Mouse (Mus musculus): Measurements from ENCODE around the gene Bicc1.

Bicc1 gene

GRCm38 (mm10) chr10:71169811-71170210, 10.3 kb upstream of the Bicc1 start:
- in situ Hi-C loops (cut with MboI; ENCODE audit: low pct_unique_long_range_greater_than_20kb in 1 of 2, low sequenced_read_pairs in 2 of 2, unreplicated experiment in 1 of 2) = no loop called here

DNA sequence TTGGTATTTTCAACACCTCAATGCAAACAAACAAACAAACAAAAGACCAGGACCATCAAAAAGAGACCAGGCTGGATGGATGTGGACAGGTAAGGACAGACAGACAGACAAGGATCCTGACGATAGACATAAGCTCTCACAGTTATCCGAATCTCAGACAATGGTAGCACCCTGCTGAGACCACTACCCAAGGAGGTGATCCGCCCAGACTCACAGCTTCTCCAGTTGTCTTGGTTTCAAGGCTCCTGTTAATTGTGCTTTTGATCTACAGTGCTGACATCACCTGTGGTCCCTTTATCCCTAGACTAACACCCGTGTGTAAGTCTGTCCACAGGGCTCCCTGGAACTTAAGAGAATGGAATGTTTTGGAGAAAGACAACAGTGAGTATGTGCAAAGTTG, 9.7 kb upstream of the Bicc1 start:
- in situ Hi-C loops (cut with MboI; ENCODE audit: low pct_unique_long_range_greater_than_20kb in 1 of 2, low sequenced_read_pairs in 2 of 2, unreplicated experiment in 1 of 2) = no loop called here

DNA sequence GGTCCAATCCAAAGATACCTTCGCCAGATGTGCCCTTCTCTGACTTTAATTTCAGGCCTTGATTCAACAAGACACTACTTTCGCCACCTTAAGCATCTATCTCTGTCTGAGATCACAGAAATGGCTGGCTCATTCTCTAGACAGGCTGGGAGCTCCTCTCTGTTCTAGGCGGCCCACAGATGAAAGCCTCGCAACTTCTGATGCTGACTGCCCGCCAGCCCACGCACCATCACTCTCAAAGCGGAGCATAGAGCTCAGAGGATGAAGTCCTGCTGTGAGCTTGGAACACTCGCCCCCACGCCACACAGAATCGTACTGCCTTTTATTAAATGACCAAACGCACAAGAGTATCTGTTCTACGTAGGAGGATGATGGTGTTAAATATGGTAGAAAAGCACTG, 949 bp upstream of the Bicc1 start:
- in situ Hi-C loops (cut with MboI; ENCODE audit: low pct_unique_long_range_greater_than_20kb in 1 of 2, low sequenced_read_pairs in 2 of 2, unreplicated experiment in 1 of 2) = no loop called here

DNA sequence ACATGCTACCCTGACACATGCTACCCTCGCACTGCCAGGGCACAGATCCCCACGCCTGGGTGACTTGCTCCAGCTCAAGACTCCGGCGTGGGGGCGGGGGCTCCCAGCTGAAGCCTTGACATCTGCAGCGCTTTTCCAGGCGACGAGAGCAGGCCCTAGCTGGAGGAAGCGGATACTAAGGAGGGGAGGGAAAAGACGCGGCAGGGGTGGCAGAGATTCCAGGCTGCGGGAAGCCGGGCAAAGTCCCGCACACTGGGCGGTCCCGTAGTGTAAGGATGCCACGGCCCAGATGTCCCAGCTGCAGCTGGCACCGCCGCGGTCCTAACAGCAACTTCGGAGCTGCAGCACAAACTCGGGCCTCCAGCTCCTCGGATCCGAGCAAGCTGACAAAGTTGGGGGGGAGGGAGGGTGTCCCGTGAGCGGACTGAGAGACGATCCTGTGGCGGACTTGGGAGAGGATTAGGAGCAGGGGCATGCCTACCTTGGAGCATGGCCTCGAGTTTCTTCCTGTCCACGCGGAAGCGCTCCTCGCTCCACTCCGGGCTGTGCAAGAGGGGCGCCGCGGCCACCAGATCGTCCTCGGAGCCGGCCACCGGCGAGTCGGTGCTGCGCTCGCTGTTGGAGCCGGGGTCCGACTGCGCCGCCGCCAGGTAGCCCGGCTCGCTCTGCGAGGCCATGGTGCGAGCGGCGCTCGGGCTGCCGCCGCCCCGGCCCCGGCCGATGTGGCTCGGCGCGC, 392 bp downstream of the Bicc1 start:
- in situ Hi-C loops (cut with MboI; ENCODE audit: low pct_unique_long_range_greater_than_20kb in 1 of 2, low sequenced_read_pairs in 2 of 2, unreplicated experiment in 1 of 2) = no loop called here

DNA sequence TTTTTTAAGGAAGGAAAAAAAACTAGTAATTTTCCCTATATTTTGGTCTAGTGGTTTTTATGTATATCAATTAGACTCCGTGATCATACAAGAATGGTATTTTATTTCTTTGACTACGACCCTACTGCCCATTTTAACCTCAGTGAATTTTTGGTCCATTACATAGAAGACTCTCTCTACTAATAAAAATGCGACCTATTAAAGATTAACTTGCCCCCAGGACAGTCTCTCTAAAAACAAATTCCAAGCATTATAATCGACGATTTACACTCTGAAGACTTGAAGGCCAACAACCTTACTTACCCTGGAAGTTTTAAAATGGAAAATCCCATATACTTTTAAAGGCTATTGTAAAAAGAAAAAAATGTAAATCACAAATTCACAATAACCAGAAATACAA, 2.9 kb downstream of the Bicc1 start:
- in situ Hi-C loops (cut with MboI; ENCODE audit: low pct_unique_long_range_greater_than_20kb in 1 of 2, low sequenced_read_pairs in 2 of 2, unreplicated experiment in 1 of 2) = no loop called here

GRCm38 (mm10) chr10:71153610-71154009, 5.9 kb downstream of the Bicc1 start:
- in situ Hi-C loops (cut with MboI; ENCODE audit: low pct_unique_long_range_greater_than_20kb in 1 of 2, low sequenced_read_pairs in 2 of 2, unreplicated experiment in 1 of 2) = no loop called here

GRCm38 (mm10) chr10:71153138-71153537, 6.4 kb downstream of the Bicc1 start:
- in situ Hi-C loops (cut with MboI; ENCODE audit: low pct_unique_long_range_greater_than_20kb in 1 of 2, low sequenced_read_pairs in 2 of 2, unreplicated experiment in 1 of 2) = no loop called here

DNA sequence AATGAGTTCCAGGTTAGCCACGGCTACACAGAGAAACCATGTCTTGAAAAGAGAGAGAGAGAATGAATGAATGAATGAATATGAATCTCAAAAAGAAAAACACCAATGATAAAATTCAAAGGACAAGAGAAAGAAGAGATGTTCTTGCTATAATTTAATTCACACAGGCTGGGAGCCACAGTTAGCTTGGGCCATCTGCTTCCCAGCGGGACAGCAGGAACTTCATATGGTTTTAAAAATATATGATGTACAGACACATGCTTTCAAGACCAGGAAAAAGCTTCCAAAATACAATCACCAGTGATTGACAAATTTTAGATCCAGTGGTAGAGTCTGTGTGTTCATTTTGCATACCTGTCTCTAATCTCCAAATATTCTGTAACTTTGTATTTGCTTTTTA, 9.0 kb downstream of the Bicc1 start:
- in situ Hi-C loops (cut with MboI; ENCODE audit: low pct_unique_long_range_greater_than_20kb in 1 of 2, low sequenced_read_pairs in 2 of 2, unreplicated experiment in 1 of 2) = no loop called here

DNA sequence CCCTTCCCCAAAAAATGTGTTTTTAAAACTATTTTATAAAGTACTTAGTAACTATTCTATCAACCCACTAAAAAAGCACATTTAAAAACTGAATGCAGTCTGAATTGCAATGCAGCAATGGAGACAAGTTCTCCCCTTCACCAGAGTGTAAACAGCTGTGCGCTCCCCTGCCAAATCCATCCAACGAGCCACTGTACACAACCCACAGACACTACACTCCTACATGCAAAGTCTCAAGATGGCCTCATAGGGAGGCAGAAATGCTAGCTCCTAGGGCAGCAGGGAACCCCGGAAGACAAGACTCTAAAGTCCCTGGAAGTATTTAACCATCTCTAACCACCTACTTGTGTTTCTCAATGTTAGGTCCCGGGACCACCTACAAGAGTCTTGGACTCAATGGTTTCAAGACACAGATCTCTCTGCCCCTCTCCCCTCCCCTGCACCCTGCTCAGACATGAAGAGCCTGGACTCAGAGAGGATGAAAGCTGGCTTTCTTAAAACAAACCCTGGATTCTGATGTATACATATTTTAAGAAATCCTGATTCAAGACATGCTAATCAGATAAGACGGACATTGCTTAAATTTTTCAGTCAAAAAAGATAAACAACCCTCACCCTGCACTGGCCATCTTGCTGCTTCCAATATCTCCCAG, 10.4 kb downstream of the Bicc1 start:
- in situ Hi-C loops (cut with MboI; ENCODE audit: low pct_unique_long_range_greater_than_20kb in 1 of 2, low sequenced_read_pairs in 2 of 2, unreplicated experiment in 1 of 2) = no loop called here

GRCm38 (mm10) chr10:71148226-71148625, 11.3 kb downstream of the Bicc1 start:
- in situ Hi-C loops (cut with MboI; ENCODE audit: low pct_unique_long_range_greater_than_20kb in 1 of 2, low sequenced_read_pairs in 2 of 2, unreplicated experiment in 1 of 2) = no loop called here

GRCm38 (mm10) chr10:71146681-71147615, 12.6 kb downstream of the Bicc1 start:
- in situ Hi-C loops (cut with MboI; ENCODE audit: low pct_unique_long_range_greater_than_20kb in 1 of 2, low sequenced_read_pairs in 2 of 2, unreplicated experiment in 1 of 2) = no loop called here

DNA sequence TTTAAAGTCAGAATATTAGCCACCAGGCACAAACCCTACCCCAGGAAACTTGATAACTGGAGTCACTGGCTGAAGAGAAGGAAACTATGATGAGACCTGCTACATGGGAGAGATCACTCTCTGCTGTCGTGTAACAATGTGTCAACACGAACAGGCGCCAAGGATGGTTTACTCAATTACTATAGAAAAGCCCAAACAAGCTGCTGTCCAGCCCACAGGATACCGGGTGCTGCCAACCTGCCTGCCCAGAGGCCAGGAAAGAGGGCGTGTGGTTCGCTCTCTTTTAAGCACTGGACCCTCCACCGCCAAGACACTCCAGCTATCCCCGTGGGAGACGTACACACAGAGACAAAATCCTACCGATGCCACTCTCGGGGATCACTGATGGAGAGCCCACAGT, 13.7 kb downstream of the Bicc1 start:
- in situ Hi-C loops (cut with MboI; ENCODE audit: low pct_unique_long_range_greater_than_20kb in 1 of 2, low sequenced_read_pairs in 2 of 2, unreplicated experiment in 1 of 2) = no loop called here

DNA sequence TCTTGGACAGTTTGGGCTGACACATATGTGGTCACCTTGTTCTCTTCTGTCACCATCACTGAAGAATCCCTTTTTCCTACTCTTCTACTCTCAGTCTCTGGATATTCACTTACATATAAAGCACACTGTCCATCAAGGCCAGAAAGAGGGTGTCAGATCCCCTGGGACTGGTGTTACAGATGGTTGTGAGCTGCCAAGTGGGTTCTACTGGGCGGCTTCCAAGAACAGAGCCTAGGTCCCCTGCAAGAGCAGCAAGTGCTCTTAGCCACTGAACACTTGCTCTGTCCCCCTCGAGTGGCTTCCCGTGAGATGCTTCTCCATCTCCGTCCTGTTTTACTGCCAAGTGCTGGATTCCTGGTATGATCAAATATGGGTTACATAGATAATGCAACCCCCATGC, 15.3 kb downstream of the Bicc1 start:
- in situ Hi-C loops (cut with MboI; ENCODE audit: low pct_unique_long_range_greater_than_20kb in 1 of 2, low sequenced_read_pairs in 2 of 2, unreplicated experiment in 1 of 2) = no loop called here

DNA sequence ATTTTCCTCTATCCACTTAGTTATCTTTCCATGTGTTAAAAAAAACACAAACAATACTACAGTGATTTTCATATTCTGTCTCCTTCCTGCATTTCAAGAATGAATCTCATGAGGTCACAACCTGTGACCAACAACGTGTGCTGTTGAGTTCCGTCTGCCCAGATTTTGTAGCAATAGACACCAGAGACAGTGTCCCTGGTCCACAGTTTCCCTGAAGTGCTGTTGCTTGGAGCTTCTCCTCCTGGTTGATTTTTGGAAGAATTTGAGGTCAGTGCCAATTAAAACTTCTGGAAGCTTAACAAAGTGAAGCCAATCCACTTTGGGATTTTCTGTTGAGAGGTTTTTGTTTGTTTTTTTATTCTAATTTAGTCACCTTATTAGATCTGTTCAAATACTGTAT, 16.9 kb downstream of the Bicc1 start:
- in situ Hi-C loops (cut with MboI; ENCODE audit: low pct_unique_long_range_greater_than_20kb in 1 of 2, low sequenced_read_pairs in 2 of 2, unreplicated experiment in 1 of 2) = no loop called here

- in situ Hi-C loops (cut with MboI; ENCODE audit: low pct_unique_long_range_greater_than_20kb in 1 of 2, low sequenced_read_pairs in 2 of 2, unreplicated experiment in 1 of 2) = no loop called here
Measured at GRCm38 (mm10) chr10:71140281-71140845, 19.1 kb downstream of the Bicc1 start.

- in situ Hi-C loops (cut with MboI; ENCODE audit: low pct_unique_long_range_greater_than_20kb in 1 of 2, low sequenced_read_pairs in 2 of 2, unreplicated experiment in 1 of 2) = no loop called here
Measured at GRCm38 (mm10) chr10:71138852-71139197, 20.7 kb downstream of the Bicc1 start.

GRCm38 (mm10) chr10:71138132-71138851, 21.2 kb downstream of the Bicc1 start:
- in situ Hi-C loops (cut with MboI; ENCODE audit: low pct_unique_long_range_greater_than_20kb in 1 of 2, low sequenced_read_pairs in 2 of 2, unreplicated experiment in 1 of 2) = no loop called here

GRCm38 (mm10) chr10:71137606-71138005, 21.9 kb downstream of the Bicc1 start:
- in situ Hi-C loops (cut with MboI; ENCODE audit: low pct_unique_long_range_greater_than_20kb in 1 of 2, low sequenced_read_pairs in 2 of 2, unreplicated experiment in 1 of 2) = no loop called here
